Mouse (Mus musculus): ENCODE data around the gene Lamc1. TPM values are rescaled to one million over a fixed set of nuclear protein-coding genes. Genes with fewer than 3 reads are reported as not detected.

Lamc1 gene
- polyA plus RNA-seq, 1 experiment from 2014 or later, result 35.5 TPM

DNA sequence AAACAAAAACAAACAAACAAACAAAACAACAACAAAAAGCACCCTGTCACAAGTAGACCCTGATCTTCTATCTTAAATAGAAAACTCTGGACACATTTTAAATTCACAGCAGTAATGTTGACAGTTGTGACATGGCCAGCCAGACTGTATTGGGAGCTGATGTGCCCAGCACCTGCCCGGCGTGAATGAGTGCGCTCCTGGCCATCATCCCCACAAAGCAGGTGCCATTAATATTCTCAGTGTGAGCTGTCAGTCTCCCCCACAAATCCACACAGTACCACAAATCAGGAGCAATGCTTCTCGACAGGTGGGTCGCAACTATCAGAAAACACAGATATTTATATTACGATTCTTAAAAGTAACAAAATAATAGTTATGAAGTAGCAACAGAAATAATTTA lies 139.6 kb downstream of the Lamc1 start:
- peaks cover 17% of the 10 kb centered on the region for H3K4me1 ChIP-seq
- 87% methylated on average over 6 of the region's 6 CpGs for WGBS
- no peak for ATAC-seq (ENCODE audit: low FRiP score, low read depth)

DNA sequence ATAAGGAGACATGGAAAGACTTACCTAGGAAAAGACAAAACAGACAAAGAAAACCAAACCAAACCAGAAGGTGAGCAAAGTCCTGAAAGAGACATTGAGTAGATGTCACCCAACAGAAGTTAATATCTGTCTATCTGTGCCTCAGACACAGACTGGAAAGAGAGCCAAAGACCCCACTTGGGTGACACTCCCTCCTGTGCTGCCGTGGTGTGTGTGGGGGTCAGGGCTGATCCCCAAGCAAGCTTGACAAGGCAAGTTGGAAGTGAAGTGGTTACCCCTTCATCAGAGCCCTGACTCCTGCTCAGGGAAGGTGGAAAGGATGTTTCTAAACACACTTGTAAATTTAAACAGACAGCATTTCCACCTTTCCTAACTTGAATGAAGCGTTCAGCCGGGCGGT lies 140.2 kb downstream of the Lamc1 start:
- 72% methylated on average over 4 of the region's 4 CpGs for WGBS
- Histone ChIP-seq H3K27me3 (peaks cover 5% of the 10 kb centered on the region), H3K9me3 (no peaks in the 10 kb centered on the region), H3K9ac (no peak overlapping the region), H3K4me1 (peaks cover 17% of the 10 kb centered on the region), H3K36me3 (no peaks in the 10 kb centered on the region), H3K27ac (peak overlapping the region; percentile 44; the same call in 1 of the 2 replicates), H3K4me2 (replicated peaks) (peak overlapping the region; percentile 25; the same call in 1 of the 2 replicates), H3K4me3 (no peak overlapping the region)
- no peak for ATAC-seq (ENCODE audit: low FRiP score, low read depth)

More for the DNA sequence above, 139.6 kb downstream of the Lamc1 start:
- Histone ChIP-seq H3K4me3 (no peak overlapping the region), H3K9me3 (no peaks in the 10 kb centered on the region), H3K36me3 (no peaks in the 10 kb centered on the region), H3K27ac (no peak overlapping the region), H3K9ac (no peak overlapping the region), H3K27me3 (peaks cover 2% of the 10 kb centered on the region), H3K4me2 (replicated peaks) (no peak overlapping the region)

DNA sequence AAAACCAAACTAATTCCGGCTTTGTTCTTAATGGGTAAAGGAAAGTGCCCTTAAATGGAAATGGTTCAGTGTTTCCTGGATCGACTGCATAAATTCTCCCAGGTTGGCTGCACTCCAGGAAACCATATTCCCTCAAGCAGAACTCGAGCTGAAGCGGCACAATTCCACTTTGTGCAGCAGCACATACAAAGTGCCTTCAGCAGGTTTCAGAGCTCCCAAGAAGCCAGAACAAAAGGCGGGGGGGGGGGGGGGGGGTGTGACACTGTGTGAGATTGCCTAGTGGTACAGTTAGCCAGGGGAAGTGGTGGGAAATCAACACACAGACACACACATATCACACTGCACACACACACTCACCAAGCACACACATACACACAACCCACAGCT lies 140.7 kb downstream of the Lamc1 start:
- 9% methylated on average over 5 of the region's 5 CpGs for WGBS
- H3K4me3 ChIP-seq, result no peak overlapping the region
- peak; percentile 77 for ATAC-seq (ENCODE audit: low FRiP score, low read depth)
- H3K4me2 ChIP-seq (replicated peaks), result peak overlapping the region; percentile 25; the same call in 1 of the 2 replicates
- peaks cover 9% of the 10 kb centered on the region for H3K27me3 ChIP-seq
- peaks cover 17% of the 10 kb centered on the region for H3K4me1 ChIP-seq
- H3K9me3 ChIP-seq, result no peaks in the 10 kb centered on the region
- H3K9ac ChIP-seq, result no peak overlapping the region
- no peaks in the 10 kb centered on the region for H3K36me3 ChIP-seq
- peak overlapping the region; percentile 44; the same call in 1 of the 2 replicates for H3K27ac ChIP-seq

DNA sequence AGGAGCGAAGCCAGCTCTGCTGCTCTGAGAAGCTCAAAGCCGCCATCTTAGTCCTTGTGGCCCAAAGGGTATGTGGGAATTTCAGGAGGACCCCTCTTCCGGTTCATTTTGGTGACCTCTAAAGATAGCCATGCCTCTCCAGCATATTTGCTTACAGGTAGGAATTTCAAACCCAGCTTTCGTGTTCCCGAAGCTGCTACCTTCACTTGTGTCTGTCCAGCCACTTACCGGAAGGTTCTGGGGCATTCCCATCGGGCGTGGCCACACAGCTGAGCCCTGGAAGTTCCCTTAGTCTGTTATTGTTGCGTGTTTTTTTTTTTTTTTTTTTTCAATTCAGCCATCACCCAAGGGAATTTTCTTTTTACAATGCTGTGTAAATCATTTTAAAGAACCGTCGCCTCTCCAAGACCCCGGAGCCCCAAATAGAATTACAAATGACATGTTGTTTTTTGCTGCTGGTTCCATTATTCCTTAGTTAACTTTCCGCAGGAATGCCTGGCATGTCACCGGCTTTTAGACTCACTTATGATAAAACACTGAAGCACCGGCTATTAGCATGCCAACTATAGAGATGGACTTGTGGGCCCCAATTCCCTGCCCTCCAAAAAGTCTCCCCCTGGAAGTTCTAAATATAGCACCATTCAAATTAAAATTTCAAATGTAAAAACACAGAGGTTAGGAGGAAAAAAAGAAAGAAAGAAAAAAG lies 141.2 kb downstream of the Lamc1 start:
- peak overlapping the region; percentile 25; the same call in 1 of the 2 replicates for H3K4me2 ChIP-seq (replicated peaks)
- no peaks in the 10 kb centered on the region for H3K9me3 ChIP-seq
- H3K27ac ChIP-seq, result peak overlapping the region; percentile 39; the same call in 1 of the 2 replicates
- 61% methylated on average over 15 of the region's 15 CpGs for WGBS
- H3K4me1 ChIP-seq, result peaks cover 17% of the 10 kb centered on the region
- no peak overlapping the region for H3K4me3 ChIP-seq
- peaks cover 15% of the 10 kb centered on the region for H3K27me3 ChIP-seq
- peak; percentile 45; the same call in 1 of the 2 replicates for ATAC-seq (ENCODE audit: low FRiP score, low read depth)
- no peaks in the 10 kb centered on the region for H3K36me3 ChIP-seq
- no peak overlapping the region for H3K9ac ChIP-seq

DNA sequence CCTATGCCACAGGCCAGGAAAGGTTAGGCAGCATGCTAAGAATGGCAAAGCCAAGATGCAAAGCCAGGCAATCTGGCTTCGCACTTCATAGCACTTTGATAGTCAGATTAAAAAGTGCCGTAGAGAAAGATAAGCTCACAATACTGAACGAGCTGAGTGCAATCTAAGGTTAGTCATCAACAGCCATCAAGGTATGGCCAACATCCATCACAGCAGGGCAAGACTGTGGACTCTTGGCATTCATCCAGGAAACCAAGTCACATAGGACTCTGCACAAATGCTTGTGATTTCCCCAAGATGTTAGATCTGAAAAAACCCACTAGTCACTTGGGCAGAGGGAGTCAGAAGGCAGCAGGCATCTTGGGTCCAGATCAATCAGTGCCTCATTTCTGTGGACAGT lies 144.5 kb downstream of the Lamc1 start:
- ATAC-seq (ENCODE audit: low FRiP score, low read depth), result no peak
- Histone ChIP-seq H3K36me3 (no peaks in the 10 kb centered on the region), H3K27me3 (peaks cover 45% of the 10 kb centered on the region)

DNA sequence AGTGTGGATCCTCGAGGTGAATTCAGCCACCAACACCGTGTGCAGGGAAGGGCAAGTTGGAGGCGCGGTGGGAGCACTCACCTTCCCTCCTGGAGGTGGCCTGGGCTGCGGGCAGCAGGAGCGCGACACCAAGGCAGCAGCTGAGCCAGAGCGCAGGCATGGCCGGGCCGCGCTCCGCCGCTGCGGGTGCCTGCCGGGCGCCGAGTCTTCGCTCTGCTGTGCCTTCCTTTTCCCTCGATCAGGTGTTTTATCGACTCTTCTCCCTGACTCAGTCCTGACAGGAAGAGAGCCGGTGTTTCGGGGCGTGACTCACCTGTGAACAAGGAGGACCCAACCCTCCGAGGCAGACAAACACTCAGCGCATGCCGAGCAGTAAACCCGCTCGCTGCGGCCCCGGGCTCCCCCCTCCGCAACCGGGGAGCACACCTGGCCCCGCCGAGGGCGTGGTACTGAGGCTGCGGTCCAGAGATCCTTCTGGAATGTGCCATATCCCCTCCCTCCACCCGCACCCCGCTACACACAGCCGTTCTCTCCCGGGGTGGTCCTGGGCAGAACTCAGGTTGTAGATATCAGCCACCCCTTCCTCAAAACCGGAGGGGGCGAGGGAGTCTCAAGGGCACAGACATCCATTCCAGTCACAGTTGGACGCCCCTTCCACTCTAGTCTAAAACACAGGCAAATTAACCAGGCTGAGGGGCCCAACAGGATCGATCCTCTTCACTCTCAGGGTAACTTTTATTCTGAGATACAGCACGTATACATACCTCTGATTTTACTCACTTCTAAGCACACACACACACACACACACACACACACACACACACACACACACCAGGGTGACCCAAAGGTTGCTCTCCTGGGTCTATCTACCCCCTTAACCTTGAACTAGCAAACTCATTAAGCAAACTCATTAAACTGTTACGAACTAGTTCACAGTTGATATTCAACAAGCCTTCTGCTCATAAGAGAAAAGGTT lies 146.5 kb downstream of the Lamc1 start, which contains the start of gene Lamc2:
Gene Lamc2, minus strand, starts transcription at position 620 of the 976 bp plus-strand sequence.
- Histone ChIP-seq H3K36me3 (no peaks in the 10 kb centered on the region), H3K27me3 (peaks cover 49% of the 10 kb centered on the region), H3K4me2 (replicated peaks) (peak within 1 kb of the TSS; percentile 84), H3K9ac (peak within 1 kb of the TSS; percentile 62), H3K27ac (no peak within 1 kb of the TSS), H3K4me3 (peak within 1 kb of the TSS; percentile 47), H3K9me3 (no peaks in the 10 kb centered on the region), H3K4me1 (peaks cover 17% of the 10 kb centered on the region)
- peak; percentile 51 for ATAC-seq (ENCODE audit: low FRiP score, low read depth)
- 3% methylated on average over 46 of the region's 46 CpGs for WGBS

More for the DNA sequence above, 144.5 kb downstream of the Lamc1 start:
- H3K9me3 ChIP-seq, result no peaks in the 10 kb centered on the region
- no peak overlapping the region for H3K4me2 ChIP-seq (replicated peaks)
- no peak overlapping the region for H3K4me3 ChIP-seq
- no peak overlapping the region for H3K27ac ChIP-seq
- no peak overlapping the region for H3K9ac ChIP-seq
- 74% methylated on average over 3 of the region's 3 CpGs for WGBS
- peaks cover 32% of the 10 kb centered on the region for H3K4me1 ChIP-seq

DNA sequence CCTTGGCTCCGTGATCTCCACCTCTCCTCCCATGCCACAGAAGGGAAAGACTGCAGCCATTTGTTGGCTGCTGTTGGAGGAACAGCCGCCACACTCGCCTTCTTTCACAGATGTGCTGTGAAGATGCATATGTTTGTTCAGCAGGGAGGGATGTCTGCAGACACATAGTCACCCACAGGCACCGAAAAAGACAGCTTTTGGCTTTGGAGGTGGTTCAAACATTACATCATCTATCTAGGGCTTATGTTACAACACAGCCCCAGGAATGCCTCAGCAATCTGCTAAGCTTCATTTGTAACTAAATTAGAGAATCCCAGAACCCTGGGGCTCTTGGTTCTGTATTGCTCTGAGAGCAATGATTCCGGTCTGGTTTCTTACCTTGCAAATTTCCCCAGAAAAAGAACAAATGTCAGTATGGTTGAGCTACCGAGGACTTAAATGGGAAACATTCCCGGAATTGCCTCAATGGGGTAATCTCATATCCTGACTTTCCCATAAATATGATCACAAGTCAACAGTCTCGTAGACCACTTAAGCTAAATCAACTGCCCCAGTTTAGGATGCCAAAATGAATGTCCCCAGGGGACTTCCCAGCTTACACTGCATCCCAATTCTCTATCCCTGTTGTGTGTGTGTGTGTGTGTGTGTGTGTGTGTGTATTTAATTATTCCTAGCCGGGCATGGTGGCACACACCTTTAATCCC lies 151.8 kb downstream of the Lamc1 start:
- H3K9me3 ChIP-seq, result no peaks in the 10 kb centered on the region
- peaks cover 28% of the 10 kb centered on the region for H3K27me3 ChIP-seq
- H3K36me3 ChIP-seq, result no peaks in the 10 kb centered on the region
- H3K4me1 ChIP-seq, result peaks cover 18% of the 10 kb centered on the region
- H3K4me3 ChIP-seq, result no peak overlapping the region
- 40% methylated on average over 9 of the region's 9 CpGs for WGBS
- no peak overlapping the region for H3K4me2 ChIP-seq (replicated peaks)
- ATAC-seq (ENCODE audit: low FRiP score, low read depth), result peak; percentile 81; the same call in 1 of the 2 replicates
- no peak overlapping the region for H3K9ac ChIP-seq
- peak overlapping the region; percentile 3; the same call in 1 of the 2 replicates for H3K27ac ChIP-seq

DNA sequence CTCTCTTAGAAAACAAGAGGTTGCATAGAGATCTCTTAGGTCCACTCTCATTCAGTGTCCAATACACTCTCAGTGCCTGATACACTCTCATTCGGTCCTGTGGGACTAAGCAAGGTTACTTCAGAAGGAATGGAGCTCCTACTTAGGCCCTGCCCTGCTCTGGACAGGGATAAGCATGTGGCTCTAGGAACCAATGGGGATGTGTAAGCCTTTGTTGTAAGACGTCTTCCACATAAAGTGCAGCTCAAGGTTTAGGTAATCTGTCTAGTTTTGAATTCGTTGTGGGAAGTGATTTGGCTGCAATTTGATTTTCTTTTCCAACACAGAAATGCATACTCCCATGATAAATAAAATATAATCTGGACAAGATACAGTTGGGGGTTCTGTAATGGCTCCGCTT lies 152.4 kb downstream of the Lamc1 start:
- H3K36me3 ChIP-seq, result no peaks in the 10 kb centered on the region
- ATAC-seq (ENCODE audit: low FRiP score, low read depth), result no peak
- no peak overlapping the region for H3K4me3 ChIP-seq
- no peaks in the 10 kb centered on the region for H3K9me3 ChIP-seq
- H3K27me3 ChIP-seq, result peaks cover 22% of the 10 kb centered on the region
- H3K4me2 ChIP-seq (replicated peaks), result no peak overlapping the region
- peaks cover 12% of the 10 kb centered on the region for H3K4me1 ChIP-seq
- no peak overlapping the region for H3K9ac ChIP-seq
- 80% methylated on average over 4 of the region's 4 CpGs for WGBS
- H3K27ac ChIP-seq, result peak overlapping the region; percentile 3; the same call in 1 of the 2 replicates

DNA sequence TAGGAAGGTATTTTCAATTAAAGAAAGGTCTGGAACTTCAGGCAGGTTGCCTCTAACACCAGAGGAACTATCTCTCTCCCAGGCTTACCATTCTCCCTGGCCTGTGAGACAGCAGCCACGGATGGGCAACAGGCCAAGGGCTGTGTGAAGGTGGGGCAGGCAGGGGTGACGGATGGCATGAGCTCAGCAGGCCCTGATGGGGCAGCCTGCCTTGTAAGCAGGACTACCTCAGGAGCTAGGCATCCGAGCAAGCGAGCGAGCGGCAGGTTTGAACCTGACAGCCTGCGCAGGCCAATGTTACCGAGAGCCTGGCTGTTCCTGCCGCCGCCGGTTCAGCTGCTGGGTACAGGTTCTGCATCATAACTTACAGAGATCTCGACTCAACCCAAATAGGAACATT lies 157.8 kb downstream of the Lamc1 start:
- H3K36me3 ChIP-seq, result no peaks in the 10 kb centered on the region
- peaks cover 22% of the 10 kb centered on the region for H3K4me1 ChIP-seq
- no peak overlapping the region for H3K4me3 ChIP-seq
- ATAC-seq (ENCODE audit: low FRiP score, low read depth), result no peak
- H3K27me3 ChIP-seq, result no peaks in the 10 kb centered on the region
- no peak overlapping the region for H3K9ac ChIP-seq
- WGBS, result 49% methylated on average over 12 of the region's 12 CpGs
- no peak overlapping the region for H3K27ac ChIP-seq
- H3K4me2 ChIP-seq (replicated peaks), result no peak overlapping the region
- H3K9me3 ChIP-seq, result no peaks in the 10 kb centered on the region

DNA sequence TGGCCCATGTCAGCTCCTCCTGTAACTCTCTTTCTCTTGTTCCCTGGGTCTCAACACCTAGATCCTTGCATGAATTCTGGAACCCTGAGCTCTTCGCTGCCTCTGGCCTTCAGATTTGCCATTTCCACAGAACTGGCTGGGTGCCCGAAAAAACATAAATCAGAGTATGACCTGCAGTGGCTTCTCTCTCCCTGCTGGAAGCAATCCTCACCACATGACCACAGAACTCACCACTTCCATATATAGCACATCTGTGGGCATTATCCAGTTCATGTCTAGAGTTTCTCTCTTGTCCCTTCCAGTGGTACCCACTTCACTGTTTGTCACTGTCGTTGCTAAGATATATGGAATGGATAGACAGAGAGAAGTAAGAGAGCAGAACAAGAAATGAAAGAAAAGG lies 159.3 kb downstream of the Lamc1 start:
- no peaks in the 10 kb centered on the region for H3K36me3 ChIP-seq
- ATAC-seq (ENCODE audit: low FRiP score, low read depth), result 0 out of 2 replicates have a peak, but pooled peaks have one; percentile 24
- no peak overlapping the region for H3K4me3 ChIP-seq
- no peaks in the 10 kb centered on the region for H3K9me3 ChIP-seq
- no peak overlapping the region for H3K4me2 ChIP-seq (replicated peaks)
- peak overlapping the region; percentile 8; the same call in 1 of the 2 replicates for H3K27ac ChIP-seq
- no peak overlapping the region for H3K9ac ChIP-seq
- 72% methylated on average over 3 of the region's 3 CpGs for WGBS
- H3K4me1 ChIP-seq, result peaks cover 22% of the 10 kb centered on the region
- no peaks in the 10 kb centered on the region for H3K27me3 ChIP-seq

DNA sequence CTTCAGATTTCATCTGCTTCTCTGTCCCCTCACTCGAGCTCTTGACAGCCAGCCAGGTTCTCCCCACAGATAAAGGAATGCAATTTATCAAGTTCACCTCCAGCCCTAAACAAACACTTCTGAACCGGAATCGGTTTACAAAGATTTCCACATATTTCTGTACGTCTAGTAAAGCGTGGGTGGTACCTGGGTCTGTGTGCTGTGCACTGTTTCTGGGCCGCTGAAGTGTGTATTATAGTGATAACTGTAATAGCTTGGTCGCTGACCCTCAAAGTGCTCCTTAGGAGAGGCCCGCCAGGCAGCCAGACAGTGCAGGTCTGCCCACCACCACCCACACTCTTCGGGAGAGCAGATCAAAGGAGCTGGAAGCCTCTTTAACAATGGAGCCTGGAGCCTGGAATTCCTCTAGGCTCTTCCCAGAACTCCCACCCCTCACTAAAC lies 160.3 kb downstream of the Lamc1 start:
- ATAC-seq (ENCODE audit: low FRiP score, low read depth), result 0 out of 2 replicates have a peak, but pooled peaks have one; percentile 19
- H3K27ac ChIP-seq, result peak overlapping the region; percentile 44; the same call in 1 of the 2 replicates
- no peaks in the 10 kb centered on the region for H3K27me3 ChIP-seq
- WGBS, result 13% methylated on average over 9 of the region's 9 CpGs
- H3K4me3 ChIP-seq, result no peak overlapping the region
- H3K36me3 ChIP-seq, result no peaks in the 10 kb centered on the region
- no peaks in the 10 kb centered on the region for H3K9me3 ChIP-seq
- peaks cover 22% of the 10 kb centered on the region for H3K4me1 ChIP-seq
- no peak overlapping the region for H3K4me2 ChIP-seq (replicated peaks)
- no peak overlapping the region for H3K9ac ChIP-seq
